Comparison of ENCODE assay signal across 9 mouse cellular contexts in the genomic region with DNA sequence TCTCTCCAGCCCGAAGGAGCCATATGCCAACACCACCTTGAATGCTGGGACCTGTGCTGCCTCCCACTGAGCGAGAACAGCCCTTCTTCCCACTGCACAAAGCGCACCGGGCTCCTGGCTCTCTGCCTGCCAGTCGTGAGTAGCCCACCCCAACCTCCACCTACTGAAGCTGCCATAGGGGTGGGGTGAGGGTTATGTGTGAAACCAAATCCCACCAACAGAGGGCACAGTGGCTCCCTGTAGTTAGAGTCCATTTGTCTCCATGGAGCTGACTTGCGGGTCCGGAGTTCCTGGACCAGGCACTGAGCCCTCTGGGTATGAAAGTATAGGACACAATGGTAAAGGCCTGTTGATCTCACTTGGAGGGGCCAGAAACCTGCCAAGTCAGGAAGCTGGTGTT. TPM values are rescaled to one million over a fixed set of nuclear protein-coding genes. Genes with fewer than 3 reads are reported as not detected.
DNase-seq lines count a peak whose midpoint lies in the region; ATAC-seq and TF ChIP-seq lines count a peak whose summit lies in the region.
"Had no signal": no experiment of that assay in that cellular context is flagged by ENCODE, and none has a peak within 500 bp of the region (broad histone marks: within the 10 kb centered on the region; RNA-seq: fewer than 3 reads in every experiment).

No protein-coding gene starts in this region.

- peaks cover 22% of the 10 kb centered on the region for H3K27me3 ChIP-seq in embryonic facial prominence, embryonic 10.5 days (replicated peaks; ENCODE audit: low read depth, poor library complexity, severe bottlenecking)
- H3K27me3 ChIP-seq in liver, embryonic 14.5 days (ENCODE audit: control insufficient read depth, insufficient read depth, low read length) = no peaks in the 10 kb centered on the region
- no peaks in the 10 kb centered on the region for H3K27me3 ChIP-seq in stomach, postnatal 0 days (ENCODE audit: control insufficient read depth, insufficient read depth, low read length)

- H3K9ac ChIP-seq in liver, embryonic 14.5 days (replicated peaks) = no peak overlapping the region
- no peak overlapping the region for H3K9ac ChIP-seq in stomach, postnatal 0 days (ENCODE audit: low read length)

- H3K27ac ChIP-seq in embryonic facial prominence, embryonic 10.5 days (replicated peaks) = no peak overlapping the region
- H3K27ac ChIP-seq in liver, embryonic 14.5 days = no peak overlapping the region
- no peak overlapping the region for H3K27ac ChIP-seq in stomach, postnatal 0 days (replicated peaks)

- no peak overlapping the region for H3K4me2 ChIP-seq in liver, embryonic 14.5 days (ENCODE audit: low read depth)
- no peak overlapping the region for H3K4me2 ChIP-seq in stomach, postnatal 0 days (replicated peaks; ENCODE audit: low read depth)

- no peak overlapping the region for H3K4me3 ChIP-seq in embryonic facial prominence, embryonic 10.5 days
- H3K4me3 ChIP-seq in liver, embryonic 14.5 days (ENCODE audit: insufficient read depth in 1 of 2, low read depth in 2 of 2, low read length in 2 of 2) = no peak overlapping the region
- H3K4me3 ChIP-seq in stomach, postnatal 0 days (ENCODE audit: low read depth, low read length) = no peak overlapping the region

- TF ChIP-seq EP300 in liver, embryonic 14.5 days (IDR thresholded peaks at IDR 0.05; ENCODE audit: low read depth) = no peak
- TF ChIP-seq EP300 in stomach, postnatal 0 days (optimal IDR thresholded peaks at IDR 0.05) = no peak

- 22% methylated on average over 7 of the region's 7 CpGs for WGBS in embryonic facial prominence, embryonic 10.5 days
- WGBS in liver, embryonic 14.5 days (ENCODE audit: insufficient replicate concordance) = 16% methylated on average over 7 of the region's 7 CpGs
- WGBS in stomach, postnatal 0 days = 11% methylated on average over 7 of the region's 7 CpGs

- no peaks in the 10 kb centered on the region for H3K36me3 ChIP-seq in embryonic facial prominence, embryonic 10.5 days (replicated peaks)
- no peaks in the 10 kb centered on the region for H3K36me3 ChIP-seq in liver, embryonic 14.5 days (replicated peaks; ENCODE audit: control insufficient read depth, insufficient read depth, low read depth)
- H3K36me3 ChIP-seq in stomach, postnatal 0 days (ENCODE audit: control insufficient read depth, insufficient read depth, low read length) = no peaks in the 10 kb centered on the region

- ATAC-seq in liver, embryonic 14.5 days (ENCODE audit: insufficient read depth) = no peak
- ATAC-seq in stomach, postnatal 0 days (ENCODE audit: low FRiP score, low TSS enrichment) = 0 out of 2 replicates have a peak, but pooled peaks have one; percentile 25

- peaks cover 17% of the 10 kb centered on the region for H3K4me1 ChIP-seq in embryonic facial prominence, embryonic 10.5 days
- H3K4me1 ChIP-seq in liver, embryonic 14.5 days (replicated peaks; ENCODE audit: control insufficient read depth in 2 of 2, insufficient read depth in 2 of 2, low read length in 1 of 2) = no peaks in the 10 kb centered on the region
- no peaks in the 10 kb centered on the region for H3K4me1 ChIP-seq in stomach, postnatal 0 days (replicated peaks; ENCODE audit: control insufficient read depth, insufficient read depth)

- no peaks in the 10 kb centered on the region for H3K9me3 ChIP-seq in embryonic facial prominence, embryonic 10.5 days
- no peaks in the 10 kb centered on the region for H3K9me3 ChIP-seq in liver, embryonic 14.5 days (ENCODE audit: control insufficient read depth, low read length)
- no peaks in the 10 kb centered on the region for H3K9me3 ChIP-seq in stomach, postnatal 0 days (ENCODE audit: control insufficient read depth, low read length)

- TF ChIP-seq CTCF in liver, embryonic 14.5 days (IDR thresholded peaks at IDR 0.05; ENCODE audit: low read depth) = peak; percentile 66
- TF ChIP-seq CTCF in stomach, postnatal 0 days (IDR thresholded peaks at IDR 0.05; ENCODE audit: low read depth) = peak; percentile 69

- DNase-seq in cerebellum, postnatal 14 days = peak; percentile 58 to 75
- DNase-seq in cerebellum, adult 11 months = no peak
- peak; percentile 41 for DNase-seq in right cerebral cortex, postnatal 4 days
- DNase-seq in right cerebral cortex, postnatal 25 days = no peak
- peak; percentile 60 for DNase-seq in embryonic facial prominence, embryonic 10.5 days (ENCODE audit: low spot score)
- no peak for DNase-seq in liver, embryonic 14.5 days (ENCODE audit: low read depth in 3 of 3, low spot score in 3 of 3)
- DNase-seq in stomach, postnatal 0 days (ENCODE audit: low spot score) = peak; percentile 50
- no peak for DNase-seq in urinary bladder, adult 2 months (ENCODE audit: low spot score)

RNA-seq across cellular contexts. Expression of gene Lrcol1, which starts 10.2 kb away (rescaled TPM):
- polyA plus RNA-seq in embryonic facial prominence, embryonic 10.5 days (2016; fragmentation: Nextera tagmentation; extraction: Ambion mirVana) = not detected in 2 replicates
- not detected in 2 replicates for polyA plus RNA-seq in liver, embryonic 14.5 days (2012; rRNA removed)
- polyA plus RNA-seq in liver, embryonic 14.5 days (2014; fragmentation: Nextera tagmentation; extraction: Ambion mirVana) = not detected in 2 replicates
- polyA plus RNA-seq in stomach, postnatal 0 days (2015; fragmentation: Nextera tagmentation; extraction: Ambion mirVana) = not detected in 2 replicates
- polyA plus RNA-seq in urinary bladder, adult 2 months (2012; rRNA removed) = not detected in 2 replicates
- polyA plus RNA-seq: large intestine, adult 2 months had no signal

RNA-seq across cellular contexts. Expression of gene P2rx2, which starts 11.7 kb away (rescaled TPM):
- 0.87 and 0.95 TPM in 2 replicates for polyA plus RNA-seq in embryonic facial prominence, embryonic 10.5 days (2016; fragmentation: Nextera tagmentation; extraction: Ambion mirVana)
- 0.03 and 0.06 TPM in 2 replicates for polyA plus RNA-seq in liver, embryonic 14.5 days (2012; rRNA removed)
- not detected in 2 replicates for polyA plus RNA-seq in liver, embryonic 14.5 days (2014; fragmentation: Nextera tagmentation; extraction: Ambion mirVana)
- 0.36 and 0.42 TPM in 2 replicates for polyA plus RNA-seq in stomach, postnatal 0 days (2015; fragmentation: Nextera tagmentation; extraction: Ambion mirVana)
- 1.7 and 1.8 TPM in 2 replicates for polyA plus RNA-seq in urinary bladder, adult 2 months (2012; rRNA removed)

Comparison
In these comparisons a context has a peak if more than half of its experiments do, and no peak if none do; other contexts are left out.
1. DNase-seq: peak in cerebellum, postnatal 14 days (2 of 2), right cerebral cortex, postnatal 4 days (single experiment), embryonic facial prominence, embryonic 10.5 days (single experiment) and stomach, postnatal 0 days (single experiment); none in cerebellum, adult 11 months (single experiment), right cerebral cortex, postnatal 25 days (single experiment), liver, embryonic 14.5 days (0 of 3) and urinary bladder, adult 2 months (single experiment).